Mouse (Mus musculus): ENCODE measurements at regions not wholly inside any gene's neighbourhood (a gene's known extent, or its start where the extent isn't known, plus 50 kb on each side); places are given as distances from the start of the nearest gene placed in this dataset.
A peak's percentile ranks its signal among the peaks of the same experiment; 100 is the strongest.

GRCm38 (mm10) chr1:14472294-14472693, 1620.8 kb downstream of the 4930444P10Rik start:
- H3K9ac ChIP-seq (ENCODE audit: low read length), result no peak overlapping the region
- 41% methylated on average over 3 of the region's 3 CpGs for WGBS
- no peaks in the 10 kb centered on the region for H3K9me3 ChIP-seq (ENCODE audit: control insufficient read depth, low read length)
- no peak overlapping the region for H3K4me3 ChIP-seq (ENCODE audit: control insufficient read depth in 1 of 2, insufficient read depth in 1 of 2, low read depth in 1 of 2, low read length in 2 of 2)
- H3K4me2 ChIP-seq (ENCODE audit: low read length), result no peak overlapping the region
- ATAC-seq (ENCODE audit: insufficient number of reproducible peaks, insufficient read depth, low FRiP score, low read depth), result no peak
- no peaks in the 10 kb centered on the region for H3K4me1 ChIP-seq (ENCODE audit: control insufficient read depth in 2 of 2, insufficient read depth in 2 of 2, low read length in 2 of 2)
- H3K27ac ChIP-seq (replicated peaks in 1 of 2; ENCODE audit: control insufficient read depth in 1 of 2, insufficient read depth in 1 of 2, low read depth in 2 of 2, low read length in 2 of 2), result no peak overlapping the region
- H3K36me3 ChIP-seq (ENCODE audit: control insufficient read depth, insufficient read depth, low read length), result no peaks in the 10 kb centered on the region
- H3K27me3 ChIP-seq (ENCODE audit: control insufficient read depth, insufficient read depth, low read length), result no peaks in the 10 kb centered on the region

DNA sequence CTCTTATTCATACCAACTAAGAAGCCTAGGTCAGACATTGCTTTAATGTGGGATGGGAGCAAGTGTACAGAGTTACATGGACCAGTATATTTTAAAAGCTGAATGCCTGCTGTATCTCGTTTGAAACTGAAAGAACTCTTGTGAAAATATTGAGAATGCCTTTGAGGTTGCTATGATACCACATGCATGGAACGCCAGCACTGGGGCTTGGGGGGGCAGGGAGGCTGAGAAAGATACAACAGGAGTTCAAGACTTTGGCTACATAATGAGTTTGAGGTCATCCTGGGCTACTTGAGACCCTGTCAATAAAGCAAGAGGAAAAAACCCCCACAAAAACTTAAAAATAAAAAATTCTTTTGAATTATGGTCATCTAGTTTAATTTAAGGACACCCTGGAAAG, 1621.6 kb downstream of the 4930444P10Rik start:
- 38% methylated on average over 2 of the region's 2 CpGs for WGBS

GRCm38 (mm10) chr1:14464788-14465482, 1628.2 kb downstream of the 4930444P10Rik start:
- Histone ChIP-seq H3K27ac (replicated peaks in 1 of 2; ENCODE audit: control insufficient read depth in 1 of 2, insufficient read depth in 1 of 2, low read depth in 2 of 2, low read length in 2 of 2) (peak overlapping the region; percentile 32 to 58; a peak in 3 of 4 replicates), H3K9me3 (ENCODE audit: control insufficient read depth, low read length) (no peaks in the 10 kb centered on the region), H3K4me3 (ENCODE audit: control insufficient read depth in 1 of 2, insufficient read depth in 1 of 2, low read depth in 1 of 2, low read length in 2 of 2) (no peak overlapping the region), H3K9ac (ENCODE audit: low read length) (no peak overlapping the region), H3K4me2 (ENCODE audit: low read length) (no peak overlapping the region), H3K4me1 (ENCODE audit: control insufficient read depth in 2 of 2, insufficient read depth in 2 of 2, low read length in 2 of 2) (no peaks in the 10 kb centered on the region; a peak in 1 of 4 replicates), H3K27me3 (ENCODE audit: control insufficient read depth, insufficient read depth, low read length) (no peaks in the 10 kb centered on the region), H3K36me3 (ENCODE audit: control insufficient read depth, insufficient read depth, low read length) (no peaks in the 10 kb centered on the region)
- peak; percentile 85 for ATAC-seq (ENCODE audit: insufficient number of reproducible peaks, insufficient read depth, low FRiP score, low read depth)
- 39% methylated on average over 5 of the region's 5 CpGs for WGBS

More for the DNA sequence above, 1621.6 kb downstream of the 4930444P10Rik start:
- Histone ChIP-seq H3K36me3 (ENCODE audit: control insufficient read depth, insufficient read depth, low read length) (no peaks in the 10 kb centered on the region), H3K4me2 (ENCODE audit: low read length) (no peak overlapping the region), H3K27me3 (ENCODE audit: control insufficient read depth, insufficient read depth, low read length) (no peaks in the 10 kb centered on the region), H3K4me3 (ENCODE audit: control insufficient read depth in 1 of 2, insufficient read depth in 1 of 2, low read depth in 1 of 2, low read length in 2 of 2) (no peak overlapping the region), H3K9ac (ENCODE audit: low read length) (no peak overlapping the region), H3K27ac (replicated peaks in 1 of 2; ENCODE audit: control insufficient read depth in 1 of 2, insufficient read depth in 1 of 2, low read depth in 2 of 2, low read length in 2 of 2) (no peak overlapping the region), H3K4me1 (ENCODE audit: control insufficient read depth in 2 of 2, insufficient read depth in 2 of 2, low read length in 2 of 2) (no peaks in the 10 kb centered on the region), H3K9me3 (ENCODE audit: control insufficient read depth, low read length) (no peaks in the 10 kb centered on the region)
- no peak for ATAC-seq (ENCODE audit: insufficient number of reproducible peaks, insufficient read depth, low FRiP score, low read depth)

GRCm38 (mm10) chr1:14462496-14462895, 1630.6 kb downstream of the 4930444P10Rik start:
- H3K4me3 ChIP-seq (ENCODE audit: control insufficient read depth in 1 of 2, insufficient read depth in 1 of 2, low read depth in 1 of 2, low read length in 2 of 2), result no peak overlapping the region
- no peaks in the 10 kb centered on the region for H3K27me3 ChIP-seq (ENCODE audit: control insufficient read depth, insufficient read depth, low read length)
- no peak overlapping the region for H3K27ac ChIP-seq (replicated peaks in 1 of 2; ENCODE audit: control insufficient read depth in 1 of 2, insufficient read depth in 1 of 2, low read depth in 2 of 2, low read length in 2 of 2)
- no peak overlapping the region for H3K4me2 ChIP-seq (ENCODE audit: low read length)
- ATAC-seq (ENCODE audit: insufficient number of reproducible peaks, insufficient read depth, low FRiP score, low read depth), result no peak
- WGBS, result 18% methylated on average over 3 of the region's 3 CpGs
- H3K36me3 ChIP-seq (ENCODE audit: control insufficient read depth, insufficient read depth, low read length), result no peaks in the 10 kb centered on the region
- H3K4me1 ChIP-seq (ENCODE audit: control insufficient read depth in 2 of 2, insufficient read depth in 2 of 2, low read length in 2 of 2), result no peaks in the 10 kb centered on the region; a peak in 1 of 4 replicates
- H3K9me3 ChIP-seq (ENCODE audit: control insufficient read depth, low read length), result no peaks in the 10 kb centered on the region
- H3K9ac ChIP-seq (ENCODE audit: low read length), result no peak overlapping the region

- ATAC-seq (ENCODE audit: insufficient number of reproducible peaks, insufficient read depth, low FRiP score, low read depth), result no peak
- H3K4me1 ChIP-seq (ENCODE audit: control insufficient read depth in 2 of 2, insufficient read depth in 2 of 2, low read length in 2 of 2), result no peaks in the 10 kb centered on the region; a peak in 1 of 4 replicates
- no peaks in the 10 kb centered on the region for H3K27me3 ChIP-seq (ENCODE audit: control insufficient read depth, insufficient read depth, low read length)
- no peak overlapping the region for H3K4me3 ChIP-seq (ENCODE audit: control insufficient read depth in 1 of 2, insufficient read depth in 1 of 2, low read depth in 1 of 2, low read length in 2 of 2)
- H3K4me2 ChIP-seq (ENCODE audit: low read length), result no peak overlapping the region
- no peaks in the 10 kb centered on the region for H3K9me3 ChIP-seq (ENCODE audit: control insufficient read depth, low read length)
- WGBS, result 16% methylated on average over 4 of the region's 4 CpGs
- no peak overlapping the region for H3K9ac ChIP-seq (ENCODE audit: low read length)
- no peak overlapping the region for H3K27ac ChIP-seq (replicated peaks in 1 of 2; ENCODE audit: control insufficient read depth in 1 of 2, insufficient read depth in 1 of 2, low read depth in 2 of 2, low read length in 2 of 2)
- H3K36me3 ChIP-seq (ENCODE audit: control insufficient read depth, insufficient read depth, low read length), result no peaks in the 10 kb centered on the region
These were observed 1632.3 kb downstream of the 4930444P10Rik start for GRCm38 (mm10) chr1:14460811-14461210.

GRCm38 (mm10) chr1:14429326-14429725, 1663.8 kb downstream of the 4930444P10Rik start:
- Histone ChIP-seq H3K4me1 (ENCODE audit: control insufficient read depth in 2 of 2, insufficient read depth in 2 of 2, low read length in 2 of 2) (no peaks in the 10 kb centered on the region), H3K27ac (replicated peaks in 1 of 2; ENCODE audit: control insufficient read depth in 1 of 2, insufficient read depth in 1 of 2, low read depth in 2 of 2, low read length in 2 of 2) (no peak overlapping the region), H3K9ac (ENCODE audit: low read length) (no peak overlapping the region), H3K27me3 (ENCODE audit: control insufficient read depth, insufficient read depth, low read length) (no peaks in the 10 kb centered on the region), H3K36me3 (ENCODE audit: control insufficient read depth, insufficient read depth, low read length) (no peaks in the 10 kb centered on the region), H3K4me3 (ENCODE audit: control insufficient read depth in 1 of 2, insufficient read depth in 1 of 2, low read depth in 1 of 2, low read length in 2 of 2) (no peak overlapping the region), H3K9me3 (ENCODE audit: control insufficient read depth, low read length) (no peaks in the 10 kb centered on the region), H3K4me2 (ENCODE audit: low read length) (no peak overlapping the region)
- no peak for ATAC-seq (ENCODE audit: insufficient number of reproducible peaks, insufficient read depth, low FRiP score, low read depth)
- WGBS, result 53% methylated on average over 2 of the region's 2 CpGs

DNA sequence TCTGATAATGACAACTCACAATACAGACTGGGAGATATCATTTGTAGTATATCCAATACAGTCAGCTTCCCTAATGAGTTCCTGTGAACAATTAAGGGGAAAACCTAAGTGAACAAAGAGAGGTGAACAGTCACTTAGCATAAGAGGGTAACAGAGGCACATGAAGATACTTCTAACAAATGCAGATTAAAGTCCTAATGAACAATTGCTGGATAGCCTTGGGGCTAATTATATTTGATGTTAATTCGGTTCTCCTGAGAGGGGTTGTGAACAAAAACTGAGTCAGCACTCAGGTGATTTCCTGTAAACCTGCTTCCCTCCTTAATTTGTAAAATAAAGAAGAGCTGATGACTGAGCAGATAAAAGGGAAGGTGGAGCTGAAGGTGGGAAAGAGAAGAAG, 1672.1 kb downstream of the 4930444P10Rik start:
- H3K36me3 ChIP-seq (ENCODE audit: control insufficient read depth, insufficient read depth, low read length), result no peaks in the 10 kb centered on the region
- H3K27me3 ChIP-seq (ENCODE audit: control insufficient read depth, insufficient read depth, low read length), result no peaks in the 10 kb centered on the region
- H3K4me2 ChIP-seq (ENCODE audit: low read length), result no peak overlapping the region
- H3K4me1 ChIP-seq (ENCODE audit: control insufficient read depth in 2 of 2, insufficient read depth in 2 of 2, low read length in 2 of 2), result no peaks in the 10 kb centered on the region
- no peak overlapping the region for H3K4me3 ChIP-seq (ENCODE audit: control insufficient read depth in 1 of 2, insufficient read depth in 1 of 2, low read depth in 1 of 2, low read length in 2 of 2)
- WGBS, result 79% methylated on average over 1 of the region's 1 CpGs
- no peak overlapping the region for H3K27ac ChIP-seq (replicated peaks in 1 of 2; ENCODE audit: control insufficient read depth in 1 of 2, insufficient read depth in 1 of 2, low read depth in 2 of 2, low read length in 2 of 2)
- no peaks in the 10 kb centered on the region for H3K9me3 ChIP-seq (ENCODE audit: control insufficient read depth, low read length)
- no peak for ATAC-seq (ENCODE audit: insufficient number of reproducible peaks, insufficient read depth, low FRiP score, low read depth)
- no peak overlapping the region for H3K9ac ChIP-seq (ENCODE audit: low read length)

All from heart, embryonic 14.5 days (tissue).